Mouse (Mus musculus): ENCODE results near the gene Gm9758. TPM values are rescaled to one million over a fixed set of nuclear protein-coding genes. Genes with fewer than 3 reads are reported as not detected.

The Gm9758 gene
- polyA plus RNA-seq (2015; fragmentation: Nextera tagmentation; extraction: Ambion mirVana): not detected in 2 replicates

DNA sequence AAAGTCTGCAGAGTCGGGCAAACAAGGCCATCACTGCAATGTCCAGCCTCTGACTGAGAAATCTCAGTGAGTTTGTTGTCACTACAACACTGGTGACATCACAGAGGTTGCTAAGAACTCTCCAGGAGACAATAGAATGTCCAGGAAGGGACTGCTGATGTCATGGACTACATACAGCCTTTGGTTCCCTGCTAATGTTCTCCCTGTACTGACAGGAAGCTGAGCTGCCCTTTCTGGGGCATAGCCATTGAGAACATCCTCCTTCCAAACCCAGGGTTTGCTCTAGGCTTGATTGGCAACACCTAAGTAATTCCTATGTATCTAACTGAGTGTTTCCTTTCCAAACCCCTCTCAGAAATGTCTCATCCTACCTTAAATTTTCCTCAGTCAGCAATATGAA, at the start of gene Gm9758:
Gene Gm9758 (minus strand): TSS at position 101 of the 400 bp plus-strand sequence.

DNA sequence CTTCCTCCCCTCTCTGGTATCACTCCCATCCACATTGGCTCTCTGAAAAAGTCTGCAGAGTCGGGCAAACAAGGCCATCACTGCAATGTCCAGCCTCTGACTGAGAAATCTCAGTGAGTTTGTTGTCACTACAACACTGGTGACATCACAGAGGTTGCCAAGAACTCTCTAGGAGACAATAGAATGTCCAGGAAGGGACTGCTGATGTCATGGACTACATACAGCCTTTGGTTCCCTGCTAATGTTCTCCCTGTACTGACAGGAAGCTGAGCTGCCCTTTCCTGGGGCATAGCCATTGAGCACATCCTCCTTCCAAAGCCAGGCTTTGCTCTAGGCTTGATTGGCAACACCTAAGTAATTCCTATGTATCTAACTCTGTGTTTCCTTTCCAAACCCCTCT, 23.6 kb upstream of the Gm9758 start, which contains the start of gene Speer4e:
Gene Speer4e (minus strand): TSS at position 101 of the 400 bp plus-strand sequence.

Other genes starting within 250 kb of the Gm9758 start
- gene Speer4e, start 23.5 kb upstream of the Gm9758 start, polyA plus RNA-seq (2015; fragmentation: Nextera tagmentation; extraction: Ambion mirVana): 0.10 TPM in 1 of 2 replicates, not detected in the other
- gene Gm10354, start 64.0 kb upstream of the Gm9758 start, polyA plus RNA-seq (2015; fragmentation: Nextera tagmentation; extraction: Ambion mirVana): not detected in 2 replicates
- not detected in 2 replicates for gene Gm17019, start 118.1 kb upstream of the Gm9758 start, polyA plus RNA-seq (2015; fragmentation: Nextera tagmentation; extraction: Ambion mirVana)

Measured in spleen, postnatal 0 days (tissue).